Mouse (Mus musculus) erythroblast, embryonic 14.5 days (primary cell): Measurements from ENCODE around the gene Arid3b.

Experiments used
- GATA1 ChIP-seq: IDR thresholded peaks from 2 replicates; pipeline ENCODE4 v1.6.1; 2012; ENCODE audit warnings: low read length, inconsistent platforms, mixed read lengths
- TAL1 ChIP-seq: IDR thresholded peaks from 3 replicates; pipeline ENCODE4 v1.6.1; 2012; ENCODE audit warnings: low read length, inconsistent platforms, mixed read lengths

DNA sequence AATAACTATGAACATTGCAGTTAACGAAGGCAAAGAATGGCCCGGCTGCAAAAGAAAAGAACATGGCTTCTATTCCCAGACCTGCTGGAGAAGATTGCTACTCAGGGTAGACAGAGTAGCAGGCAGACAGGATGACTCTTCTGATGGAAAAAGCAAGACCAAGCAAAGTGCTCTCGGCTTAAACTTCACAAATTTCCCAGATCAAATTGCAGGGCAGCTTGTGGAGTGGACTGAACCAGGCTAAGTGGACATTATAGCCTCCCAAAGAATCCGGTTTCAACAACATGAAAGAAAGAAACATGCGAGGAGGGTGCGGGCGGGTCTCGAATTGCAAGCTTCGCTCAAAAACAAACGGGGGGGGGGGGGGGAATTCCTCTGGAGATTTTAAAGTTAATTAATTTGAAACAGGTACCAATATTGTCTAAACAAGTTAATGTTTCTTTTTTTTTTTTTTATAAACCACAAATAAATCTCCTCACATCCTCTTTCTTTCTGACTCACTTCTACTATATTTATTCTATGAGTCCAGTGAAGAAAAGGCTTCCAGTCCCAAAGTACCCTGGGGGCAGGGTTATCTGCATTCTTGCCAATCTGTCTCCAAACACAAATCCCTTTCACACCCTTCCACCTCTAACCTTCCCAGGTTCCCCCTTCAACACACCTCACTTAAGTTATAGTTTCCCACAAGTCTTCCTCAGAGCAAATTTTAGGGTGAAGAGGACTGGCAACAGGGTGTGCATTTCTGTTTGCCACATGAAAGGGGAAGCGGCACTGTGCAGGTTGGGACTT is 1.8 kb downstream of the Arid3b start:
- TF ChIP-seq GATA1: no peak
- TF ChIP-seq TAL1: no peak
